Mouse (Mus musculus) CH12.LX (cell line): ENCODE data around the gene Tll1. TPM values are rescaled to one million over a fixed set of nuclear protein-coding genes. Genes with fewer than 3 reads are reported as not detected.

Experiments
- DNase-seq: peaks from one replicate; pipeline ENCODE4 v3.0.0-alpha.2; 2013; ENCODE audit errors: extremely low read depth
- H3K27ac ChIP-seq: 2 replicates; pipeline ENCODE4 v1.5.1; 2012; ENCODE audit warnings: low read depth, mild to moderate bottlenecking, control low read depth, moderate library complexity; ENCODE audit not compliant: insufficient read depth
- H3K27me3 ChIP-seq: replicated peaks from 2 replicates; pipeline ENCODE3; 2012; ENCODE audit warnings: inconsistent platforms
- H3K36me3 ChIP-seq, 2 experiments: replicated peaks in 1 of 2; 2 replicates each; pipeline versions ENCODE3 to v1.6.1; 2012; ENCODE audit warnings: inconsistent platforms in 1 of 2, low read length in 1 of 2, mild to moderate bottlenecking in 1 of 2, mixed read lengths in 1 of 2, moderate library complexity in 1 of 2; ENCODE audit not compliant: control insufficient read depth in 1 of 2, insufficient read depth in 1 of 2
- H3K4me1 ChIP-seq, 2 experiments: 2 replicates each; pipeline ENCODE4 v1.6.1; 2012; ENCODE audit warnings: inconsistent platforms in 1 of 2, moderate library complexity in 1 of 2; ENCODE audit not compliant: insufficient read depth in 2 of 2, control insufficient read depth in 1 of 2
- H3K4me2 ChIP-seq: 2 replicates; pipeline ENCODE4 v1.6.1; 2012; ENCODE audit warnings: low read depth, mild to moderate bottlenecking, control low read depth; ENCODE audit not compliant: poor library complexity, insufficient read depth, severe bottlenecking
- H3K4me3 ChIP-seq, 3 experiments: fragments of 150-350 bp in 1 of 3; sonication (generic) in 1 of 3; replicated peaks in 1 of 3; 2 replicates each; pipeline versions ENCODE3 to v1.5.1; 2011 to 2012; ENCODE audit warnings: low read depth in 2 of 3, low read length in 2 of 3, mild to moderate bottlenecking in 2 of 3, moderate library complexity in 2 of 3, control low read depth in 1 of 3, improper control_type of control experiment in 1 of 3, inconsistent platforms in 1 of 3, mixed read lengths in 1 of 3; ENCODE audit not compliant: poor library complexity in 1 of 3
- H3K79me2 ChIP-seq: replicated peaks from 2 replicates; pipeline ENCODE4 v1.6.1; 2012; ENCODE audit warnings: mild to moderate bottlenecking, moderate library complexity; ENCODE audit not compliant: control insufficient read depth, poor library complexity, insufficient read depth, severe bottlenecking; ENCODE audit errors: extremely low read depth
- H3K9ac ChIP-seq: 2 replicates; pipeline ENCODE4 v1.6.1; 2012; ENCODE audit warnings: low read depth, mild to moderate bottlenecking, control low read depth, moderate library complexity; ENCODE audit not compliant: insufficient read depth
- H3K9me3 ChIP-seq: replicated peaks from 2 replicates; pipeline ENCODE3; 2012; ENCODE audit warnings: low read length, inconsistent platforms, mixed read lengths
- E2F4 ChIP-seq: IDR thresholded peaks from 2 replicates; pipeline ENCODE4 v1.6.1; 2011; ENCODE audit warnings: low read depth, low read length, improper control_type of control experiment; ENCODE audit not compliant: insufficient replicate concordance
- ELF1 ChIP-seq: IDR thresholded peaks from 2 replicates; pipeline ENCODE4 v1.6.1; 2014; ENCODE audit warnings: low read depth, mild to moderate bottlenecking, inconsistent platforms, low read length, improper control_type of control experiment
- GABPA ChIP-seq: IDR thresholded peaks from 2 replicates; pipeline ENCODE4 v1.6.1; 2012; ENCODE audit warnings: low read depth, low read length, improper control_type of control experiment, inconsistent platforms; ENCODE audit not compliant: insufficient replicate concordance
- HCFC1 ChIP-seq: IDR thresholded peaks from 2 replicates; pipeline ENCODE4 v1.6.1; 2012; ENCODE audit warnings: low read depth, mild to moderate bottlenecking, inconsistent platforms, low read length, improper control_type of control experiment
- IRF4 ChIP-seq: IDR thresholded peaks from 2 replicates; pipeline ENCODE4 v1.6.1; 2014; ENCODE audit warnings: low read depth, mild to moderate bottlenecking, inconsistent platforms, low read length, improper control_type of control experiment
- JUN ChIP-seq: IDR thresholded peaks from 2 replicates; pipeline ENCODE4 v1.6.1; 2011; ENCODE audit warnings: low read depth, mild to moderate bottlenecking, low read length, improper control_type of control experiment, moderate library complexity; ENCODE audit not compliant: insufficient read depth
- JUND ChIP-seq: conservative IDR thresholded peaks from 2 replicates; pipeline ENCODE4 v1.6.1; 2011; ENCODE audit warnings: low read depth, low read length, improper control_type of control experiment
- KAT2A ChIP-seq: IDR thresholded peaks from 2 replicates; pipeline ENCODE4 v1.6.1; 2012; ENCODE audit warnings: low read length, improper control_type of control experiment, inconsistent platforms; ENCODE audit not compliant: insufficient replicate concordance
- MAZ ChIP-seq: IDR thresholded peaks from 2 replicates; pipeline ENCODE4 v1.6.1; 2012; ENCODE audit warnings: low read depth, mild to moderate bottlenecking, inconsistent platforms, low read length, improper control_type of control experiment, moderate library complexity
- MEF2A ChIP-seq: IDR thresholded peaks from 2 replicates; pipeline ENCODE4 v1.6.1; 2014; ENCODE audit warnings: low read depth, mild to moderate bottlenecking, inconsistent platforms, low read length, improper control_type of control experiment, borderline replicate concordance
- MYC ChIP-seq: IDR thresholded peaks from 2 replicates; pipeline ENCODE4 v1.6.1; 2011; ENCODE audit warnings: low read depth, mild to moderate bottlenecking, improper control_type of control experiment, low read length
- NRF1 ChIP-seq: IDR thresholded peaks from 2 replicates; pipeline ENCODE4 v1.6.1; 2014; ENCODE audit warnings: low read depth, mild to moderate bottlenecking, inconsistent platforms, low read length, improper control_type of control experiment, moderate library complexity
- PAX5 ChIP-seq: IDR thresholded peaks from 2 replicates; pipeline ENCODE4 v1.6.1; 2012; ENCODE audit warnings: low read length, inconsistent platforms, mixed read lengths
- POLR2A ChIP-seq: IDR thresholded peaks from 2 replicates; pipeline ENCODE4 v1.6.1; 2011; ENCODE audit warnings: low read depth, mild to moderate bottlenecking, improper control_type of control experiment, low read length
- RCOR1 ChIP-seq: conservative IDR thresholded peaks from 2 replicates; pipeline ENCODE4 v1.6.1; 2012; ENCODE audit warnings: low read depth, mild to moderate bottlenecking, inconsistent platforms, low read length, improper control_type of control experiment
- TBP ChIP-seq: conservative IDR thresholded peaks from 2 replicates; pipeline ENCODE4 v1.6.1; 2011; ENCODE audit warnings: low read depth, low read length, improper control_type of control experiment
- TCF12 ChIP-seq: IDR thresholded peaks from 2 replicates; pipeline ENCODE4 v1.6.1; 2014; ENCODE audit warnings: low read depth, mild to moderate bottlenecking, inconsistent platforms, low read length, improper control_type of control experiment
- USF2 ChIP-seq: conservative IDR thresholded peaks from 2 replicates; pipeline ENCODE4 v1.6.1; 2011; ENCODE audit warnings: low read depth, low read length, improper control_type of control experiment
- ZC3H11A ChIP-seq: IDR thresholded peaks from 2 replicates; pipeline ENCODE4 v1.6.1; 2012; ENCODE audit warnings: low read depth, mild to moderate bottlenecking, inconsistent platforms, low read length, improper control_type of control experiment
- ZNF384 ChIP-seq: IDR thresholded peaks from 2 replicates; pipeline ENCODE4 v1.6.1; 2012; ENCODE audit warnings: low read depth, low read length, improper control_type of control experiment, inconsistent platforms
- dilution Hi-C: fragments of 300-500 bp; cut with MboI; formaldehyde crosslinking; loops from 2 replicates; pipeline ENCODE4 v1.14.3; 2020; ENCODE audit warnings: low sequenced_read_pairs; ENCODE audit not compliant: extremely low pct_unique_long_range_greater_than_20kb, extremely low pct_ligation_motif_present
- in situ Hi-C: fragments of 300-500 bp; cut with MboI; formaldehyde crosslinking; loops from 3 replicates; pipeline ENCODE4 v1.14.3; 2019; ENCODE audit warnings: low sequenced_read_pairs, low pct_ligation_motif_present, low pct_unique_long_range_greater_than_20kb, mixed read lengths
- polyA plus RNA-seq: library from polyadenylated mRNA; unstranded; fragments of >175 nt; gene quantifications from 2 replicates; pipeline ENCODE4 v1.2.1, GENCODE M21; 2012; ENCODE audit warnings: low read depth; ENCODE audit not compliant: insufficient read length
- total RNA-seq, 2 experiments: library from RNA; depleted of rRNA; stranded (reverse); fragments of 300-350 nt in 1 of 2; fragments of >200 nt in 1 of 2; gene quantifications; 2 replicates each; pipeline ENCODE4 v1.2.3; 2012 to 2014

Gene Tll1
- not detected in 2 replicates for total RNA-seq (2012; rRNA removed)
- not detected in 2 replicates for total RNA-seq (2014; rRNA removed)
- not detected in 2 replicates for polyA plus RNA-seq

DNA sequence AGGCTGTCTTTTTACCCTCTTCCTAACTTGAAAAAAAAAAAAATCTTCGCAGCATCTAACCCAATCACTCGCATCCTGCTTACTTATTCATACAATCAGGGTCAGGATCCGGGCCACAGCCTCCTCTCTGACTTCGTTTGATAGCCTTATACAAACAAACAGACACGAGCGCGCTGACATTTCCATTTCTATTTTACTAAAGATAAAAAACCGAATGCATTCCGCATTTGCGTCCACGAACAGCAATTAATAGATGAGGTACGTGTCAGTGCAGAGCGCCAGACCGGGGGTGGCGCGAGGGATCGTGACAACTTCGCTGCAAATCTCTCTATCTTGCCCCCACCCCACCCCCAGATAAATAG lies at the start of gene Tll1:
TSS of gene Tll1 (minus strand) at position 248 of the 362 bp plus-strand sequence.
- Histone ChIP-seq H3K4me2 (no peak within 1 kb of the TSS), H3K27ac (no peak within 1 kb of the TSS)

DNA sequence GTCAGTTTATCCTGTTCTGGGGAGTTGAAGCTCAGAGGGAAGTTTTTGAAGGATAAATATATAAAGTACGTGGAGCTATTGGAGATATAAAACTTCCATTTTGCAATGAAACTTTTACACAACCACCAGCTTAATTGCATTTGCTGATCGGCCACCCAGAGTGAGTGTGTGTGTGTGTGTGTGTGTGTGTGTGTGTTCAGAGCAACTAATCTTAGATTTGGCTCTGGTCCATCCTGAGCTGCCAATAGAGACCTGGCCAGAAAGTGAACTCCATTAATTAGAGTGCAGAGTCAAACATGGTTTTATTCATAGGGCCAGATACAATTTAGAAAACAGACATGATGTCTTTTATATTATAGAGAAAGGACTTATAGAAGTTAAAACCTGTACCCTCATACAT lies 32.6 kb upstream of the Tll1 start:
- no peak overlapping the region for H3K4me3 ChIP-seq
- H3K36me3 ChIP-seq: no peaks in the 10 kb centered on the region
- H3K79me2 ChIP-seq: no peaks in the 10 kb centered on the region
- no peak for TF ChIP-seq MAZ
- TF ChIP-seq NRF1: no peak
- no peak for TF ChIP-seq IRF4
- TF ChIP-seq ZC3H11A: no peak
- no peak for TF ChIP-seq MYC
- TF ChIP-seq ELF1: no peak
- no peak for TF ChIP-seq TBP
- no peak for TF ChIP-seq MEF2A
- no peak for TF ChIP-seq PAX5
- no peak for TF ChIP-seq ZNF384
- no peak overlapping the region for H3K9ac ChIP-seq
- dilution Hi-C loops: no loop called here
- in situ Hi-C loops: no loop called here
- H3K27me3 ChIP-seq: no peaks in the 10 kb centered on the region
- no peak overlapping the region for H3K27ac ChIP-seq
- H3K9me3 ChIP-seq: peaks cover 30% of the 10 kb centered on the region
- no peaks in the 10 kb centered on the region for H3K4me1 ChIP-seq
- H3K4me2 ChIP-seq: no peak overlapping the region
- DNase-seq: no peak

More for the DNA sequence above, at the start of gene Tll1:
- H3K79me2 ChIP-seq: no peaks in the 10 kb centered on the region
- no peak within 1 kb of the TSS for H3K9ac ChIP-seq
- no peaks in the 10 kb centered on the region for H3K36me3 ChIP-seq
- in situ Hi-C loops: no loop called here
- no peak within 1 kb of the TSS for H3K4me3 ChIP-seq
- TF ChIP-seq TCF12 (no peak), E2F4 (no peak), RCOR1 (no peak), KAT2A (no peak), MEF2A (no peak), NRF1 (no peak)
- TF ChIP-seq, all 38 proteins: peak for 0
- dilution Hi-C loops: no loop called here
- H3K27me3 ChIP-seq: no peaks in the 10 kb centered on the region
- H3K4me1 ChIP-seq: no peaks in the 10 kb centered on the region
- DNase-seq: no peak
- H3K9me3 ChIP-seq: peaks cover 46% of the 10 kb centered on the region

DNA sequence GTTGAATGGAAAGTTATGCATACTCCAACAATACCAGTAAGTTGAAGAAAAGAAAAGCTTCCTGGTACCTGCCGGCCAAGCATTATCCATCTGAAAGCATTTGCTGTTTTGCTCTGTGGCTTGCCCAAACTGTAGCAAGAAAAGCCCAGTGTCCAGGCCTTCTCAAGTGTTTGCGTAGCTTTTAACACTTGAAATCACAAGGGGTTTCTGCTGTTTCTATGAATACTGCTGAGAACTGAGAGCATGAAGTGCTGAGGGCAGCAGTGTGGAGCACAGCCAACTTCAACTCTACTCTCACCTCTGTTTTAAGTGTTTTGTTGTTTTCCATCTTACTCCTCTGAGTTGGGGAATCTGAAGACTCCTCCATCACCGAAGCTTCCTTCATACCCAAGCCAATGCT lies 15.5 kb upstream of the Tll1 start:
- in situ Hi-C loops: no loop called here
- Histone ChIP-seq H3K27ac (no peak overlapping the region), H3K9me3 (peaks cover 33% of the 10 kb centered on the region), H3K4me2 (no peak overlapping the region), H3K9ac (no peak overlapping the region), H3K79me2 (no peaks in the 10 kb centered on the region), H3K36me3 (no peaks in the 10 kb centered on the region), H3K27me3 (no peaks in the 10 kb centered on the region), H3K4me3 (no peak overlapping the region), H3K4me1 (no peaks in the 10 kb centered on the region)
- dilution Hi-C loops: no loop called here
- no peak for DNase-seq
- TF ChIP-seq ZC3H11A (no peak), POLR2A (no peak), JUN (no peak), HCFC1 (no peak), JUND (no peak), NRF1 (no peak), USF2 (no peak), RCOR1 (no peak), GABPA (no peak), IRF4 (no peak), E2F4 (no peak)
- TF ChIP-seq, all 38 proteins: peak for 0
